Mouse (Mus musculus) forebrain, embryonic 14.5 days (tissue): ENCODE measurements at regions not wholly inside any gene's neighbourhood (a gene's known extent, or its start where the extent isn't known, plus 50 kb on each side); places are given as distances from the start of the nearest gene placed in this dataset.

Experiments used
- ATAC-seq: fragments of 200-750 bp; cut with Nextera tagmentation; 2 replicates; pipeline ENCODE4 v1.8.0; 2017; ENCODE audit warnings: mild to moderate bottlenecking, moderate library complexity
- DNase-seq: peaks from one replicate; pipeline ENCODE4 v3.0.0-alpha.2; 2015; ENCODE audit warnings: low spot score
- H3K27ac ChIP-seq: fragments of 300-500 bp; sonication (generic); 2 replicates; pipeline ENCODE4 v1.5.1; 2014; ENCODE audit warnings: low read depth, mild to moderate bottlenecking, control low read depth, low read length, moderate library complexity
- H3K27me3 ChIP-seq: fragments of 300-500 bp; sonication (generic); replicated peaks from 2 replicates; pipeline ENCODE4 v1.6.1; 2014; ENCODE audit warnings: low read length, control low read depth, mixed read lengths; ENCODE audit not compliant: control insufficient read depth, insufficient read depth
- H3K36me3 ChIP-seq: fragments of 300-500 bp; sonication (generic); 2 replicates; pipeline ENCODE4 v1.6.1; 2014; ENCODE audit warnings: low read length, control low read depth; ENCODE audit not compliant: control insufficient read depth, insufficient read depth
- H3K4me1 ChIP-seq: fragments of 300-500 bp; sonication (generic); 2 replicates; pipeline ENCODE4 v1.6.1; 2014; ENCODE audit warnings: antibody characterized with exemption, low read length, control low read depth; ENCODE audit not compliant: control insufficient read depth, insufficient read depth
- H3K4me2 ChIP-seq: fragments of 300-500 bp; sonication (generic); 2 replicates; pipeline ENCODE4 v1.6.1; 2014; ENCODE audit warnings: mild to moderate bottlenecking, control low read depth, low read length
- H3K4me3 ChIP-seq: fragments of 300-500 bp; sonication (generic); 2 replicates; pipeline ENCODE4 v1.5.1; 2014; ENCODE audit warnings: low read depth, low read length, control low read depth
- H3K9ac ChIP-seq: fragments of 300-500 bp; sonication (generic); 2 replicates; pipeline ENCODE4 v1.6.1; 2014; ENCODE audit warnings: mild to moderate bottlenecking, low read length, control low read depth, moderate library complexity
- H3K9me3 ChIP-seq: fragments of 300-500 bp; sonication (generic); replicated peaks from 2 replicates; pipeline ENCODE4 v1.6.1; 2016; ENCODE audit warnings: low read length, control low read depth, mixed read lengths; ENCODE audit not compliant: control insufficient read depth
- WGBS: fragments of 180-500 bp; shearing (Covaris S2); extraction: QIAGEN DNeasy Blood & Tissue Kit; methylation state at CpG from one replicate; pipeline ENCODE4 v1.1.7; 2014; 5-methylcytosine and 5-hydroxymethylcytosine counted together

DNA sequence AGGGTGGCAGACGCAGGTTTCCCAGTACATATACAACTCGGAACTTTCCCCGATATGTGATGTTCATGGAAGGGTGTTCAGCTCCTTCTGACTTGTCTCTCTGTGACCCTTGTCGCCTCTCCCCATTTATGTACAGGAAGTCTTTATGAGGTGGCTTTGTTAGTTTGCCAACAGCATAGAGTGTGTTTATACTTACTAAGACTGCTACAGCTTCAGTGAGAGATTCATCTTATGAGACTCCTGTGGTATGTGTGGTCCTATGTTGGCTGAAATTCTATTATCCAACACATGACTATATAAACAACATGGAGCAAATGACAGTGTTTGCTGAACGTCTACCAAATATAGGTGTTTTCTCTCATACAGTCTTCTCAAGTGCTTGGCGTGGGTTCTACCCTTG, 664.5 kb downstream of the Hs3st4 start:
- no peak overlapping the region for H3K9ac ChIP-seq
- H3K4me3 ChIP-seq, result no peak overlapping the region
- H3K27me3 ChIP-seq, result no peaks in the 10 kb centered on the region
- WGBS, result 85% methylated on average over 6 of the region's 6 CpGs
- ATAC-seq (no peak), DNase-seq (no peak)
- no peak overlapping the region for H3K4me2 ChIP-seq
- no peaks in the 10 kb centered on the region for H3K36me3 ChIP-seq
- no peak overlapping the region for H3K27ac ChIP-seq
- 0 out of 2 replicates have a peak, but pooled peaks cover 4% of the 10 kb centered on the region for H3K4me1 ChIP-seq
- no peaks in the 10 kb centered on the region for H3K9me3 ChIP-seq

DNA sequence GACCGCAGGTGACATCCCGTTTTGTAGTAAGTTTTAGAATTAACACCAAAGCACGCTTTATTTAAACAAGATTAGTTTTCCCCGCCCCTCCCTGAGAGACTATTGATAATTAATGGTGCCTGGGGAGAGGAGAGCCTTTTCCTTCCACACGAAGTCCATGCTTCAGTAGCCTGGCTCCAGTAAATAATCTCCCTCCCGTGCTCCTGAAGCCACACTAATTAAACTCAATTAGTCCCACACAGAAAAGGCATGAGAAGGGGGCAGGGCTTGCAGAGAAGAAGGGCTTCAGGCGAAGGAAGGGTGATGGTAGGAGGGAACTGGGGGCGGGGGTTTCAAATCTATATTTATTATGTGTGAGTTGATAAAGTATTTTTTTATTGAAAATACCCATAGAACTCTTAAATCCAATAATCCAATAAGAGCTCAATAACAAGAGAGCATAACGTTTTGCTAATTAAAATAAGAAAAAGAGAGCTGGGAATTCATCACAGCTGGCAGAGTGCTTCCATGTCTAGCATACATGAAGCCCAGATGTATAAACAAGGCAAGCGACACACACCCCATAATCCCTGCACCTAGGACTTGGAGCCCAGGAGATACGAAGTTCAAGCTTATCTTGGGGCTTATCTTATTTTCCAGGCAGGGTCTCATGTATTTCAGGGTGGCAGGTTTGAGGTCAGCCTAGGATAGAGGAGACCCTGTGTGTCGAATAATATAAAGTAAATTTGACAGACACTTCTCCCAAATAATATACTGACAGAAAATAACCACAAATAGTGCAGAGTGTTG, 684.7 kb downstream of the Hs3st4 start:
- no peak overlapping the region; the same call in 1 of the 2 replicates for H3K4me2 ChIP-seq
- 9% methylated on average over 12 of the region's 12 CpGs for WGBS
- no peak overlapping the region for H3K4me3 ChIP-seq
- DNase-seq, result peak; percentile 54
- no peaks in the 10 kb centered on the region for H3K9me3 ChIP-seq
- no peaks in the 10 kb centered on the region for H3K27me3 ChIP-seq
- H3K27ac ChIP-seq, result no peak overlapping the region
- ATAC-seq, result peak; percentile 67
- H3K4me1 ChIP-seq, result peaks cover 8% of the 10 kb centered on the region
- H3K36me3 ChIP-seq, result no peaks in the 10 kb centered on the region
- no peak overlapping the region for H3K9ac ChIP-seq

- ATAC-seq (no peak), DNase-seq (no peak)
- Histone ChIP-seq H3K36me3 (no peaks in the 10 kb centered on the region), H3K4me3 (no peak overlapping the region), H3K4me2 (no peak overlapping the region), H3K27ac (no peak overlapping the region), H3K9ac (no peak overlapping the region), H3K4me1 (peaks cover 8% of the 10 kb centered on the region), H3K9me3 (no peaks in the 10 kb centered on the region), H3K27me3 (no peaks in the 10 kb centered on the region)
- WGBS, result 20% methylated on average over 4 of the region's 4 CpGs
Measured at GRCm38 (mm10) chr7:124668058-124668457, 685.4 kb downstream of the Hs3st4 start.

- Histone ChIP-seq H3K27ac (no peak overlapping the region), H3K27me3 (no peaks in the 10 kb centered on the region)
- WGBS, result 88% methylated on average over 4 of the region's 4 CpGs
Measured at GRCm38 (mm10) chr7:124670477-124670876, 687.8 kb downstream of the Hs3st4 start.

DNA sequence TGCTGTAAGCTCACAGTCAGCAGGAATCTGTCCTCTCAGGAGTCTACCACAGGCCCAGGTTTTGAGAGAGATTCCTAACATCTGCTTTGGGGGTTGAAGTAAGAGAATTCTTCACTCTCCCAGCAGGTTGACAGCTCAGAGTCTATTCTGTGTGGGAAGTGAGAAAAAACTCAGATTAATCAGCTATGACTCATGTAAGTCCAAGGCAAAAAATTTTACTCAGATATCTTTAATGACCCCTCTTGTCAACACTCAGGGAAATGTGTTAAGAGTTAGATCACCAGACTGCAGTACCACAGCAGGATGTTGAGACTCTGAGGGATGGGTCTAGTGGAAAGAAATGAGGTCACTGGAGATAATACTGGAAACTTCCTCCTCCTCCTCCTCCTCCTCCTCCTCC, 688.4 kb downstream of the Hs3st4 start:
- H3K27ac ChIP-seq, result no peak overlapping the region
- H3K4me3 ChIP-seq, result no peak overlapping the region
- H3K4me1 ChIP-seq, result peaks cover 8% of the 10 kb centered on the region
- no peak for DNase-seq
- no peaks in the 10 kb centered on the region for H3K36me3 ChIP-seq
- no peaks in the 10 kb centered on the region for H3K9me3 ChIP-seq
- no peak overlapping the region for H3K4me2 ChIP-seq
- H3K9ac ChIP-seq, result no peak overlapping the region
- ATAC-seq, result no peak
- no peaks in the 10 kb centered on the region for H3K27me3 ChIP-seq

More at GRCm38 (mm10) chr7:124670477-124670876, 687.8 kb downstream of the Hs3st4 start:
- Histone ChIP-seq H3K4me2 (no peak overlapping the region), H3K4me3 (no peak overlapping the region), H3K36me3 (no peaks in the 10 kb centered on the region), H3K9me3 (no peaks in the 10 kb centered on the region), H3K4me1 (peaks cover 8% of the 10 kb centered on the region), H3K9ac (no peak overlapping the region)
- DNase-seq, result no peak
- no peak for ATAC-seq

DNA sequence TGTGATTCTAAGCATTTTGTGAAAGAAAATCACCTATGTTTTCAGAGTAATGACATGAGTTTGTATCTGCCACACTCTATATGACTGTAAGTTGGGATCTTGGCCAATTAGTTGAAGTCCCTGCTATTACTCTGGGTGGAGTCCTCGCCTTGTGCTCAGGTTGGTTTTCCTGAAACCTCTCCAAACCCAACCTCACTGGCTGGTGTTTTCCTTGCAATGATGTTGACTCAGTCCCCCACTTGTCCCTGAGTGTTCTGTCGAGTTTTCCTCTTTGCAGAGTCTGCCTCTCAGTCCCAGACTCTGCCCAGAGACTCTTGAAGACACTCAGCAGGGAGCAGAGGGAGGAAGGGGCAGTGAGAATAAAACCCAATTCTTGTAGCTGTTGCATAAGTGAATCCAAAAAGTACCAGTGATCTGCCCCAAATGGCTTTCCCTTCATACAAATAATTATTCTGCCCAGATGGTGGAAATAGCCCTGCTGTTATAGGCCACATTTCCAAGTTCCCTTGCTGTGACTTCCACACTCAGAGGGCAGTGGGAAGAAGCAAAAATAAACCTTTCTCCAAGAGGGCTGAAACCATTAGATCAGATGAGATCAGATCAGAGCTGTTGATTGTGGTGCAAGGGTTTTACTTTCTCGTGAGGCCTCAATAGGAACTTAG, 694.3 kb downstream of the Hs3st4 start:
- no peak overlapping the region for H3K27ac ChIP-seq
- ATAC-seq, result no peak
- DNase-seq, result no peak

DNA sequence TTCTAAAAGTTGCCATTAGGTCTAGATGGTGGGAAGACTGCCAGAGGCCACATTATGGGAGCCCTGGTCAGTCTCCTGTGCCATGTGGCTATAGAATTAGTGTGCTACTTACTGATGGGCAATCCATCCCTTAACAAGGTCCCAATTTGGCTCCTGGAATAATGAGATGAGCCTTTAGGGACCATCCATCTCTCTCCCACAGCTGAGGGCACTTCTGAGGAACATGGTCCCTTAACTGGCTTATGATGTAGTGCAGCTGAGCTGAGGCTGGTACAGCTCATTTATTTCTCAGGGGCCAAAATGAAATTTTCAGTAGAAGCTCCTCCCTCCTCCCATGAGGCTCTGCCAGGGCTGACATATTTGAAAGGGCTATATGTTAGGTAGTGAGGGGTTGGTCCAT, 697.9 kb downstream of the Hs3st4 start:
- no peak for ATAC-seq
- no peak overlapping the region for H3K9ac ChIP-seq
- no peaks in the 10 kb centered on the region for H3K27me3 ChIP-seq
- DNase-seq, result no peak
- no peak overlapping the region for H3K27ac ChIP-seq
- no peaks in the 10 kb centered on the region for H3K9me3 ChIP-seq
- no peak overlapping the region for H3K4me2 ChIP-seq
- no peaks in the 10 kb centered on the region for H3K36me3 ChIP-seq
- no peaks in the 10 kb centered on the region for H3K4me1 ChIP-seq
- no peak overlapping the region for H3K4me3 ChIP-seq

More for the DNA sequence above, 694.3 kb downstream of the Hs3st4 start:
- Histone ChIP-seq H3K27me3 (no peaks in the 10 kb centered on the region), H3K4me1 (no peaks in the 10 kb centered on the region), H3K36me3 (no peaks in the 10 kb centered on the region), H3K9ac (no peak overlapping the region), H3K4me3 (no peak overlapping the region), H3K9me3 (no peaks in the 10 kb centered on the region), H3K4me2 (no peak overlapping the region)
- 51% methylated on average over 3 of the region's 3 CpGs for WGBS

- peak; percentile 55 for DNase-seq
- 75% methylated on average over 10 of the region's 10 CpGs for WGBS
- ATAC-seq, result peak; percentile 54; the same call in 1 of the 2 replicates
Measured at GRCm38 (mm10) chr7:124681212-124681611, 698.5 kb downstream of the Hs3st4 start.

GRCm38 (mm10) chr7:124681820-124682219, 699.2 kb downstream of the Hs3st4 start:
- 82% methylated on average over 2 of the region's 2 CpGs for WGBS
- Histone ChIP-seq H3K4me2 (no peak overlapping the region), H3K4me3 (no peak overlapping the region), H3K36me3 (no peaks in the 10 kb centered on the region), H3K9me3 (no peaks in the 10 kb centered on the region), H3K27ac (no peak overlapping the region), H3K9ac (no peak overlapping the region), H3K27me3 (no peaks in the 10 kb centered on the region), H3K4me1 (no peaks in the 10 kb centered on the region)
- ATAC-seq (no peak), DNase-seq (peak; percentile 50)

More at GRCm38 (mm10) chr7:124681212-124681611, 698.5 kb downstream of the Hs3st4 start:
- no peak overlapping the region for H3K4me3 ChIP-seq
- no peaks in the 10 kb centered on the region for H3K9me3 ChIP-seq
- H3K27me3 ChIP-seq, result no peaks in the 10 kb centered on the region
- no peaks in the 10 kb centered on the region for H3K4me1 ChIP-seq
- no peak overlapping the region for H3K27ac ChIP-seq
- H3K36me3 ChIP-seq, result no peaks in the 10 kb centered on the region
- H3K4me2 ChIP-seq, result no peak overlapping the region
- H3K9ac ChIP-seq, result no peak overlapping the region
